Mouse (Mus musculus): Measurements from ENCODE around the gene Ndufb6.
"Not testable (repeated sequence)": the region's sequence is repeated elsewhere in the genome, so short reads cannot be mapped to it uniquely, and the experiment has no call there.

Gene Ndufb6

DNA sequence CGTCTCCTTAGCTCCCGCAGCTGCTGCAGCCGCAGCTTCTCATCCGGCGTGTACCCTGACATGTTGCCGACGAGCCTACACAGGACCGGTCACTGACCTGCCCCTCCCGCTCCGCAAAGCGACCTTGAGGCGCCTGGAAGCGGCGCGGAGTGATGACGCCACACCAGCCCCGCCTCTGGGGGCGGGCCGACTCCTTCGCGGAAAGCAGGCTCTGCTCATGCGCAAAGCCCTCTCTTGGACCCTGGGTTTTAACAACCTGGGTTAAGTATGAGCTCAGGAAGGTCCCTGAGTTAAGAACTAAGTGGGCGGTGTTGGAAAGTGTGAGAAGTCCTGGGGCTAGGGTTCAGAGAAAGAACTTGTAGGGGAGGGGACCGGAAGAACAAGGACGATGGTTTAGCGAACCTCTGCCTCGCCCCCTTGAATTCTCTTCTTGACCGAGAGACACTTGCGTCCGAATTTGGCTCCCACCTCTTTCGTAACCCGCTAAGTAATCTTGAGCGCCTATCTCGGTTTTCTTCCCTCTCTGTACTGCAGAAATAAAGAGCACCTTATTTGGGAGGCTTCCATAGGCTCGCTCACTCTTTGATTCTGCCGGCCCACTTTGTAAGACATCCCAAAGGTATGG lies at the start of gene Ndufb6:
Gene Ndufb6 (minus strand): TSS at position 146 of the 625 bp plus-strand sequence.
- DNase-seq (ENCODE audit: low spot score in 2 of 2) = peak; percentile 94 to 96

DNA sequence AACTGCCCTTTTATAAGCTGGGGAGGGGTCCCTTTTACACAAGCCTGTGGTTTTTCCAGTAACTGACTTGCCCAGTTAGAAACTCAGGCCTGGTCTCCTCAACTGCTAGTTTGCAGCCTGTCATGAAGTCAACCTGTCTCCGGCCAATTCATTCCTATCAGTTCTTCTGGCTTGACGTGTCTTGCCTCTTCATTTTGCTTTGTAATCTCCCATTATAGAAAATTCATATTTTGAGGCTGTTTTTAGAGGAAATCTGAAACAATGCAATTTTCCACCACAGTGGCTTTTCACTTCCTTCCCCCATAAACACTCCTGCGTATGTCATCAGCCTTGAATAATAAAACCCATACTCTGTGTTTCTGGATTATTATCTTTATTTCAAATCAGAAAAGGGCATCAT lies 47.9 kb upstream of the Ndufb6 start:
- no peak for DNase-seq (ENCODE audit: low spot score in 2 of 2)

DNA sequence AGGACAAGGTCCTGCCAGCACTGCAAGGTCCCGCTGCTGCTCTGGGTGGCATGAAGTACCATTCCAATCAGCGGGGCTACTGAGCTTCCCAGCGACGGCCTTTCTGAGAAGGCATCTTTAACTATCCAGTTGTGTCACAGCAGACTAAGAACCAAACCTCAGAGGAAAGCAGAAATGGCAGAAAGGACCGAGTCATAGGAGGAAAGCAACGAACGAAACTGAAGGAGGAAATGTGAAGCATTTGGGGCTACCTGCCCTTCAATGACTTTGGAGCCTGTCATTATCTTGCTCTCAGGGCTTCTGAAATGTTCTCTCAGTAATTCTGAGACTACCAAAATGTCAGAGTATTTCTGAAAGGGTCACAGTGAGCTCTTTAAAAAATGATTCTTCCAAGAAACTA lies 45.4 kb upstream of the Ndufb6 start:
- no peak for DNase-seq (ENCODE audit: low spot score in 2 of 2)

DNA sequence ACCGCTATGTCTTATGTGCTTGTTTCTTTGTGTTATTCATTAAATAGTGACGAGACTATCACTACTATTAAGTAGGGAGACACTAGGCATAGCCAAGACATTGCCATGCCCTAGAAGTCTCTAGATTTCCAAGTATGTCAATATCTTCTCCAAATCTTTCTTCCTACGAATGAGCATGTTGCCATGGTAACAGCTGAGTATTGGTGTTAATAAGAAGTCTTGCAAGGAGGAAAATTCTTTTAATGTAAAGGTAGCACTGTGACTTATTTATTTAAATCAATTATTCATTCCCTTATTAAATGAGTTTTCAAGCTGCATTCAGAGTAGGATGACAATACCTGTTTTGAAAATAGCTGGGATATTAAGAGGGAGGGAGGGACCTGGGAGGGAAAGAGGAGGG lies 38.2 kb upstream of the Ndufb6 start:
- DNase-seq (ENCODE audit: low spot score in 2 of 2) = no peak

DNA sequence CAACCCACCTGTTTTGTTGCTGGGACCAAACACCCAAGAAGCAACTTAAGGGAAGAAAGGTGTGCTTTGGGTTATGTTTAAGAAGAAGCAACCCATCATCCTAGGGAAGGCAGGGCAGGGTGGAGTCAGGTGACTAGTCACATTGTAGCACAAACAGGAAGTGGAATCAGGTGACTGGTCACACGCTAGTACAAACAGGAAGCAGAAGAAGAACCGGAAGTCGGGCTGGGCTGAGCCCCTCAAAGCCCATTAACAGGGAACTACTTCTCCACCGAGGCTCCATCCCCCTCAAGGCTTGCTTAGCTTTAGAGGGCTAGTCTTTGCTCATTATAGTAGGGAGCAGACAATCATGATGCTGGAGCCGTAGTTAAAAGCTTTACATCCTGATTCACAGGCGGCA lies 33.8 kb upstream of the Ndufb6 start:
- no peak for DNase-seq (ENCODE audit: low spot score in 2 of 2)

DNA sequence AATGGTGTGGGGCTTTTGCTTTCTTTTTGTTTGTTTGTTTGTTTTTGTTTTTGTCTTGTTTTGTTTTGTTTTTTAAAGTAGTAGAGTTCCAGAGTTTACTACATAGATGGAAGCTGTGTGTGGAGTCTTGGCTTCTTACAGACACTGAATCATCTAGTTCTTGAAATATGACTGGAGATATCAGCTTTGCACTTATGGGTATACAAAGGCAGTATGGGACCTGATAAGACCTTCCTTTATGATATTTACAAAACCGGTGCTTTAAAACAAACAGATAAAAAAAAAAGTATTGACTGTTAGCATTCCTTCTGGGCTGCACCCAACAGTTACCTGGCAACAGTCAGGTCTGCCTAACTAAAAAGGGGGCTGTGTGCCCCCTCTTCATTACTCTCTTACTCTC lies 33.0 kb upstream of the Ndufb6 start:
- DNase-seq (ENCODE audit: low spot score in 2 of 2) = no peak

DNA sequence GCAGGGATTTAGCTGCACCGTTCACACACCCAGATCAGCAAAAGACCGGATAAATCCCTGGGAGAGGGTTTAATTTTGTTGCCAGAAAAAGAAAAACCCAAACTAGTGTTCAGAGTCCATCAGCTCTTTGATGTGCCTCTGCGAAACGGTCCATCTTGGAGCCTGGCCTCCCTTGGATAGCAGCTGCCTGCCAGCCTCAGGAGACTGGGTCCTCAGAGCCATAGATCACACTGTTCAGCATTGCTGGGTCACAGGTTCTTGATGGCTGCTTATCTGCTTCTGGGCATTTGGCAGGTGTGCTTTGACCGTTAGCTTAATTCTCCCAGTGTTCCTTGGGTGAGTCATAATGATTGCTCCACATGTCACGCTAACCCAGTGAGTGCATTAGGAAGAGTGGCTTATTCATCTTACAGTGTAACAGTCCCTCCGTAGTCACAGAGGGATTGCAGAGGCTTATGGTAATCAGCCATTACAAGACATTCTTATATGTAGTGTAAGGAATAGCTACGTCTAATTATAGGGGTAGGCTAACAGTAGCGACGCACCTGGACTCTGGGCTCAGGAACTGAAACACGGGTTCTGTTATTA lies 31.7 kb upstream of the Ndufb6 start:
- DNase-seq (ENCODE audit: low spot score in 2 of 2) = no peak

DNA sequence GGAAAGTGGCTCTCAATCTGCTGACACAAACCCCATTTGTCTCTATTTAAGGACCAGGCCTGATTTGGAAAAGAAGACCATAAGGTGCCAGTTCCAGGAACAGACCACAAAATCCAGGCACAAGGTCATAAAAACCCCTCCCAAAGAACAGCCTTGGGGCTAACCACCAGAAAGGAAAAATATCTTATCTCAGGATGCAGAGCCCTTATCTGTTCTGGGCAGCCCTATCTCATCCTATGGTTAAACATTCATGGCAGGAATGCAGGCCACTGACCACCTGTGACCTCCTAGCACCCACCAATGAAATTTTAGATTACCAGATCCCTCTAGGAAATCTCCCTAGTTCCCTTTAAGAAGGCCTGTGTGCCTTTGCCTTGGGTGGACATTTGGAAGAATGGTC lies 30.5 kb upstream of the Ndufb6 start:
- DNase-seq (ENCODE audit: low spot score in 2 of 2) = no peak

DNA sequence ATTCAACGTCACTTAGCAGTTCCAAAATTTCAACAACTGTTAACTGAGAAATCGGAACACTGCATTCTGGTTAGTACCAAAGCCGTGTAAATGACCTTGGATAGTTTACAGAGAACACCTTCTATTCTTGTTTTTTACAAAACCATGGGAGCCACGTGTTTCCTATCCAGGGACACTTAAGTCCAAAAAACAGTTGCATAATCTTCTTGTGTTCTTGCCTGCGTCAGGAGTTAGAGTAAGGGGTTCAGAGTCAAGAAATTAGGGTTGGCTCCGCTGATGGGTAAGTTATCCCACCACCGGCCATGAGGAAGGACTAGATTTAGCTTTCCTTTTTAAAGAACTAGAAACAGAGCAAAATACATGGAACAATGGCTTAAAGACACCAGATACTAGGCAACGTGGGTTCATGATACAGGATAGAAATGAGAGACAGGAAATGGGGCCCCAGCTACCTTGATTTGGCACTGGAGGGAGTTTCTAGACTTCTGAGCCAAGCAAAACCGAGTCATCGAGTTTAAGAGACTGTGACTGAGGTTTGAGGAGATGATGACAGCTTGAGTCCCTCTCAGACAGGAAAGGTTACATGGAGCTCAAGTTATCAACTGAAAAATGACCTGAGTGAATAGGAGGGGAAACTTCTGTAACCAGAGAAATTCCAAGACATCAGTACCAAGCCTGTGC lies 23.4 kb upstream of the Ndufb6 start:
- DNase-seq (ENCODE audit: low spot score in 2 of 2) = no peak

DNA sequence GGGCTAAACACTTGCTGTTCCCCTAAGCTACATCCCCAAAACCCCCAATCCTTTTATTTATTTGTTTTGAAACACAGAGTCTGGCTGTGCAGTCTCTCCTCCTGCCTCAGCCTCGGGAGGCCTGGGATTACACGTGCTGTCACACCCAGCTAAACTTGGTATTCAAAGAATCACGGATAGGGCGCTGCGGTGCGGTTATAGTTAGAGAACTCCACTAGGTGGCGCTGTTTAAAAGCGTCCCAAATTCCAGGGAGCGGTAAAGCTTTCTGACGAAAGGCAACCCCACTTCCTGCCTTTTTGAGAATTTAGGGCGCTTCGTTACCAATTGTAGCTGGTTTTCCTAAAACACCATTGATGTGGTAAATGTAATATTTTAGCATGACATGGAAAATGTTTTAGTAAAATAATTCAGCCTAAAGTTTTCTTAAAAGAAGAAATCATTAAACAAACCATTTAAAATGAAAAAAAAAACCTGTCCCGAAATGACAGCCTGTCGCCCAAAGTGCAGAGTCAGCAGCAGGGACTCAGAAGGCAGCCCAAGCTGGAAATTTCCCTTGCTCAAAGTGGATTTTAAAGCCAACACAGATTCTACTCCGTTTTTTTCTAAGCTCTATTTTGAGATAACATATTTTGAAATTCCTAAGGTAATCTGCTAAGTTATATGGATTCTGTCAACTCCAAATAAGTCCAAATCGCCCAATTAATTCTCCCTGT lies 22.0 kb upstream of the Ndufb6 start:
- peak; percentile 21 to 39 for DNase-seq (ENCODE audit: low spot score in 2 of 2)

DNA sequence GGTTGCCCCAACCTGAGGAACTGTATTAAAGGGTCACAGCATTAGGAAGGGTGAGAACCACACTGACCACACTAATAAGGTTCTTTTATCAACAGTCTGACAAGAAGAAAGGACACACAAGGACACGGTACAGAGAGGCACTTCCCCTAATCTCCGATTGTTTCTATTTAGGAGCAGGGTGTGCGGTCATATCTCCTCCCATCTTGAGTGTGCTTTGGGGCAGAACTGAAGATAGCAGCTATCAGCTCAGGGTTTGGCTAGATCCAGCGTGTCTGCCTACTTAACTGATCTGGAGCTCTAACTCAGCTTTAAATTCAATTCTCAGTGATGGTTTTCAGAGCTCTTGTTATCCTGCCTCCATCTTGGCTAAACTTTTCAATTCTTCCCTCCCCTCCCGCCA lies 19.9 kb upstream of the Ndufb6 start:
- no peak for DNase-seq (ENCODE audit: low spot score in 2 of 2)

DNA sequence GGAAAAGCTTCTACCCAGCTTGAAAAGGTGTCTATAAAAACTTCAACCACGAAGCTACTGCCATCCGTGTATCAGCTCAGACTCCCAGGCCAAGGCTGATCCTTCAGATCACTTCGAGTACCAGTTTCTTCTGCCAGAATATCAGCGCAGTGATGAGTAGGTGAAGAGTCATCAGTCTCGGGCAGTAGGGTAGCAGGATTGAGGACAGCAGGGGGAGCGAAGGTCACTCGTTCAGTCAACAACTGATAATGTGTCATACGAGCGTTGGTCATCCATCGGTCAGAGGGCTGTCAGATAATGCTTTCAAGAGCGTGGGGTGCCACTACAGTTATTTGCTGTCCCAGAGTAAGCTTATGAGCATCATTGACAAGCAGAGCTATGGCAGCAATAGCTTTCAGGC lies 12.3 kb upstream of the Ndufb6 start:
- not testable (repeated sequence) for DNase-seq (ENCODE audit: low spot score in 2 of 2)

DNA sequence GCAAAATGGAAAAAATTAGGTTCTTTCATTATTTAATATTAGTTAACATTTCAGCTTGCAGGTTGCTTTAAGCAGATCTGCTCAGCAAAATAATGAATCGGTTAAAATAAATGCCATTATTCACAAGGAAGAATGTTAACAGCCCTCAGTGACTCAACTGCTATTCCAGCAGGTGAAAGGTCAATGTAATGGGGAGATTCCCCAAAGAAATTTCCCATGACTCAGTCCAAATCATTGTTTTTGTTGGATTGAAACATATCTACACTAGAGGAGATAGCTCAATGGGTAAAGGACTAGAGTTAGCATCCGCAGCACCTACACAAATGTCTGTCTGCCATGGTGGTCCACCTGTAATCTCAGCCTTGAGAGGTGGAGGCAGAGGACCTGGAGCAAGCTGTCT lies 9.8 kb upstream of the Ndufb6 start:
- no peak for DNase-seq (ENCODE audit: low spot score in 2 of 2)

DNA sequence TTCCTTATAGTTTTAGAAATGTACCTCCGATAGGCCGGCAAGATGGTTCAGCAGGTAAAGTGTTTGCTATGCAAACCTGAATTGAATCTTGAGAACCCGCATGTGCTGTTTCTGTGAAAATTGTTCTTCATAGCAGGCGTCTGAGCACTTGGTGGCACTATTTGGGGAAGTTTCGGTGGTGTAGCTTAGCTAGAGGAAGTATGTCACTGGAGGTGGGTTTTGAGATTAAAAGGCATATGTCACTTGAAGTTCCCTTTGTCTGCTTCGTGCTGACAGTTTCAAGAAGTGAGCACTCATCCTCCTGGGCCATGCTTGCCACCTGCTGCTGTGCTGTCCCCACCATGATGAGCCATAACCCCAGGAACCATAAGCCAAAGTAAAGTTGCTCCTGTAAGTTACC lies 8.2 kb upstream of the Ndufb6 start:
- DNase-seq (ENCODE audit: low spot score in 2 of 2) = no peak

DNA sequence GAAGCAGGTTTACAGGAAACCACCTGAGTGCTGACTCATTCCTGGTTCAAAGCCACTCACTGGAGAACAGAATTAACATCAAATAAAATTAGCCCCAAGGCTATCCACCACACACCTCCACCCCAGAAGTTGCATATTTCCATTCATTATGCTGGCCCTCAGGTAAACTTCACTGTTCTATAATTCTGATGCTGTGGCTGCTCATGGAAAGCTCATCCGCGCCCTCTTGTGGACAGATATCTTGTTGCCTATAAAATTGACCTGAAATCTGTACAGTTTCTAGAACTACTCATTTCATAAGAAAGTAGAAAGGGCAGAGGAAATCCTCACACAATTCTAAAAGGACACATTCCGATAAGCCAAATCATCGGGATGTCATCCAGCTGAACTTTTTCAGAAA lies 6.4 kb upstream of the Ndufb6 start:
- DNase-seq (ENCODE audit: low spot score in 2 of 2) = peak; percentile 22 to 67

DNA sequence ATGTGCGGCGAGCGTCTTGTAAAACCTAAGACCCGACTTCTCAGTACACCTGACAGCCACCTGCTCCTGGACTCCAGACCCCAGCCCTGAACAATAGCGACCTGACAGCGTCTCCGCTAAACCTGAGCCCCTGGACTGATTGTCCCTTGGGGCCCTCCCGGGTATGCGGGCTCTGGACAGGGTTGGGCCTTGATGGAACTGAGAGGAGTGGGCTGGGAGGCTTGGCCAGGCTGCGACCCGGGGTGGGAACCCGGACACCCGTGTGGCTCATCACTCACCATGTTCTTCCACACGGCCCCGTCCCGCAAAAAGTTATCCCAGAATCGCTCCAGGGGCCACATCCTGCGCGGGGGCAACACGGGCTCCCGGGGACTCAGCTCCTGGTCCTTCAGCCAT lies 343 bp downstream of the Ndufb6 start:
- DNase-seq (ENCODE audit: low spot score in 2 of 2) = no peak

DNA sequence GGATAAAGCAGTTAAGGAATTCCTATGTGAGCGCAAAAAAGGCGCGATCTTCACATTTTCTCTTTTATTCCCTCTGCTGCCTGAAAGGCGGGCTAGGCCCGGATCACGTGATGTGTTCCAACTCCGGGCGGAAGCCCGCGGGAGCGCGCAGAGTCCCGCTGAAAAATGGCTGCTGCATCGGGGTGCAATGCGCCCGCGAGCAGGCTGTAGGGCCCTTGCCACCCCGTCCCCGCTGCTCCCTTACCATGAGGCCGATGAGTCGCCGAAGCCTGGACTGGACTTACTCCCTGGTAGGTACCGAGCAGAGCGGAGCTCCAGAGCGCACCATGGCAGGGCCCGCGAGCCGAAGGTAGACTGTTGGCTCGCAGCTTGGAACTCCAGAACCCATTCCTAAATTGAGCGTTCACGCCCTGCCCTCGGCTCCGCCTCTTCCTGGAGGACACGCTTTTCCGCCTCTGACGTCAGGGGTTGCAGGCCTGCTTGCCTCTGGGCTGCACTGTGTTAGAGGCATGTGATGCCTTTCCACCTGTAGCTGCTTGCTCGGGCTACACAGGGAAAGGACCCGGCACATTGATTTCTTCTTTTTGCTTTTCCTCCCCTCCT lies 9.7 kb downstream of the Ndufb6 start, which contains the start of the genes Smim27 and Topors:
Gene Smim27 (plus strand): TSS at position 150 of the 603 bp plus-strand sequence.
Gene Topors (minus strand): TSS at position 421 of the 603 bp plus-strand sequence.
- DNase-seq (ENCODE audit: low spot score in 2 of 2) = peak; percentile 77 to 83

DNA sequence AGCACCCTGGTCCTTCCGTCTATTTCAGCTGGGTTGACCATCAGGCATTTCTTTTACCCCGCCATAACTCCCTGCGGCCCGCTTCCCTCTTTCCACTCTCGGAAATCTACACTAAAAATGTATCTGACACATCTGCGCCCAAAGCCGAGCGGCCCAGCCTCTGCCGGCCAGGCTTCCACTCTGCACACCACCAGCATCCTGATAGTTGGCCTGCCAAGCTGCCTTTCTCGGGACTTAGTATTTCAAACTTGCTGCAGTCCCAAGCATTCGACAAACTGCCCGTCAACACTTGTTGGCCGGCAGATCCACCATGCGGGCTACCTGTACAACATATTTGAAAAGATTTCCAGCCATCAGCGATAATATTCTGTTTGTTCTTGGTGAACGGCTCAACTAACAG lies 10.4 kb downstream of the Ndufb6 start:
- peak in 1 of 2 experiments; percentile 17 for DNase-seq (ENCODE audit: low spot score in 2 of 2)

DNA sequence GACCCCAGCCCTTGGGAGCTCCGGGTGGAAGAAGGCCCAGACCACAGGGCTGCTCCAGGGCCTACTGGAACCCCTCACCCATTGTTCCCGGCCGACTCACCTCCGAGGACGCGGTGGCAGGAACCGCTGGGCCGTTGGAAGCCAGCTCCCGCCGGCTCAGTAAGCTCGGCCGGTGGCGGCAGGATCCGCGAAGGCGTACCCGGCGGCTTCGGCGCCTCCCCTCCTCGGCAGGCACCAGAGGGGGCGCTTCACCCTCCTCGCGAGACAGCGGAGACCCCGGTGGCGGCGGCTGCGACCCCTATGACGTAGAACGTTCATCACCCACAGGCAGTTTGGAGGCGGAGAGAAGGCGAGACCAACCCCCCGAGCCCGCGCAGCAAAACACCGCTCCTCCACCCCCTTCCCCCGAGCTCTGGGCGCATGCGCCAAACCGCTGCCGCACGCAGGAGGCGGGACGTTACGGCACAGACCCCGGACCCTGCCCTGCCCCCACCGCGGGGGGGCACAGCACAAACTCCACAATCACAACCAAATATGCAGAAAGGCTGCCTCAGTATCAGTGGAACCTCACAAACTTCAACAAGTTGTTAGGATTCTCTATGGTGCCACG lies 10.9 kb downstream of the Ndufb6 start:
- peak; percentile 76 to 82 for DNase-seq (ENCODE audit: low spot score in 2 of 2)

DNA sequence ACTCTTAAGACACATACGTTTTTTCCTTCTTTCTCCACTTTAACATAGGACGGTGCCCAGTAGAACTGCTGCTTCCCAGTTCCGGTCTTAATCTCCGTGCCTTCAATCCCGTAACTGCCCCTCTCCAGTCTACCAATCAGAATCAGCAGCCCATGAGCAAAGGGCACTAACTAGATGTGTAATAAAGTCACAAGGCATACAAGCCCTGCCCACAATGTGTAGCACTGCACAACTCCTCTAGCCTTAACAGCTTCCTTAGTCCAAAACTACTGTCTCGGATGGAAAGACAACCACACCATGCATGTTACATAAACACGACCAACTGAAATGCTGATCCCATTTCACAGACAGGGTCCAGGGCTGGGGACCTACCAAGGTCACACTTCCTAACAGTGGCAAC lies 11.5 kb downstream of the Ndufb6 start:
- DNase-seq (ENCODE audit: low spot score in 2 of 2) = no peak

DNA sequence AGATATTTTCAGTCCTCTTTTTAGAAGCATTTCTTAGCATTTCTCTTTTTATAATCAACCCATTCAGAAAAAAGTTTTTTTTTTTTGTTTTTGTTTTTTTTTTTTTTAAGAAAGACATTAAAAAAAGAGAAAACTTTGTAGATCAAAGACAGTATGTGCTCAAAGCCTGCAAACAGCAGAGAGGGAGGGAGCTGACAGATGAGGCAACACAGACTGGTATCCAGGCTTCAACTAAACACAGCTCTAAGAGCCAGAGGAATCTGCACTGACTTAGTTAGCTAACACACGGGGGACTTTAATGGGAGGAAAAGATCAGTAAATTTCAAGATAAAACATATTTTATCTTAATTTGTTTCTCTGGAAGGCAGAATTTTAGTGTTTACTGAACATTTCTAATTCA lies 14.9 kb downstream of the Ndufb6 start:
- no peak for DNase-seq (ENCODE audit: low spot score in 2 of 2)

All from spleen, postnatal 14 days (tissue).